Mouse (Mus musculus) neural tube, embryonic 15.5 days (tissue): ENCODE results near the gene Dst. TPM values are rescaled to one million over a fixed set of nuclear protein-coding genes. Genes with fewer than 3 reads are reported as not detected.

Experiments
- ATAC-seq: fragments of 200-750 bp; cut with Nextera tagmentation; 2 replicates; pipeline ENCODE4 v1.8.0; 2017; ENCODE audit warnings: mild to moderate bottlenecking, moderate TSS enrichment, moderate library complexity; ENCODE audit not compliant: low FRiP score
- H3K27ac ChIP-seq: fragments of 300-500 bp; sonication (generic); replicated peaks from 2 replicates; pipeline ENCODE4 v1.5.1; 2015; ENCODE audit warnings: mild to moderate bottlenecking, inconsistent platforms
- H3K27me3 ChIP-seq: fragments of 300-500 bp; sonication (generic); replicated peaks from 2 replicates; pipeline ENCODE4 v1.6.1; 2015; ENCODE audit warnings: inconsistent platforms
- H3K36me3 ChIP-seq: fragments of 300-500 bp; sonication (generic); 2 replicates; pipeline ENCODE4 v1.6.1; 2015; ENCODE audit warnings: inconsistent platforms
- H3K4me1 ChIP-seq: fragments of 300-500 bp; sonication (generic); 2 replicates; pipeline ENCODE4 v1.6.1; 2015; ENCODE audit warnings: inconsistent platforms
- H3K4me2 ChIP-seq: fragments of 300-500 bp; sonication (generic); 2 replicates; pipeline ENCODE4 v1.6.1; 2015; ENCODE audit warnings: inconsistent platforms, mild to moderate bottlenecking, moderate library complexity
- H3K4me3 ChIP-seq: fragments of 300-500 bp; sonication (generic); replicated peaks from 2 replicates; pipeline ENCODE4 v1.5.1; 2015; ENCODE audit warnings: mild to moderate bottlenecking, inconsistent platforms
- H3K9ac ChIP-seq: fragments of 300-500 bp; sonication (generic); replicated peaks from 2 replicates; pipeline ENCODE4 v1.6.1; 2015; ENCODE audit warnings: mild to moderate bottlenecking, inconsistent platforms
- H3K9me3 ChIP-seq: fragments of 300-500 bp; sonication (generic); replicated peaks from 2 replicates; pipeline ENCODE4 v1.6.1; 2016; ENCODE audit warnings: inconsistent platforms
- WGBS: fragments of 180-500 bp; shearing (Covaris S2); methylation state at CpG from one replicate; pipeline ENCODE4 v1.1.7; 2015; ENCODE audit warnings: mixed read lengths; 5-methylcytosine and 5-hydroxymethylcytosine counted together
- polyA plus RNA-seq: library from polyadenylated mRNA; unstranded; fragments of >200 nt; fragmentation: Nextera tagmentation; extraction: Ambion mirVana; gene quantifications from 2 replicates; pipeline ENCODE4 v1.2.1, GENCODE M21; 2015

The Dst gene
- polyA plus RNA-seq, 1 experiment from 2014 or later: 38.0 TPM

GRCm38 (mm10) chr1:34094301-34094700 lies 186.3 kb downstream of the Dst start:
- no peaks in the 10 kb centered on the region for H3K27me3 ChIP-seq
- H3K4me2 ChIP-seq: no peak overlapping the region
- no peak overlapping the region for H3K4me3 ChIP-seq
- no peak overlapping the region for H3K9ac ChIP-seq
- peaks cover 18% of the 10 kb centered on the region for H3K4me1 ChIP-seq
- H3K27ac ChIP-seq: no peak overlapping the region
- no peaks in the 10 kb centered on the region for H3K9me3 ChIP-seq
- H3K36me3 ChIP-seq: peaks cover 5% of the 10 kb centered on the region; the same call in 1 of the 2 replicates
- ATAC-seq: no peak
- WGBS: 40% methylated on average over 5 of the region's 5 CpGs

- no peaks in the 10 kb centered on the region for H3K9me3 ChIP-seq
- 53% methylated on average over 4 of the region's 4 CpGs for WGBS
- no peak overlapping the region for H3K9ac ChIP-seq
- no peaks in the 10 kb centered on the region for H3K27me3 ChIP-seq
- no peaks in the 10 kb centered on the region for H3K36me3 ChIP-seq
- no peak for ATAC-seq
- H3K4me3 ChIP-seq: no peak overlapping the region
- no peak overlapping the region for H3K27ac ChIP-seq
- no peak overlapping the region for H3K4me2 ChIP-seq
- peaks cover 18% of the 10 kb centered on the region for H3K4me1 ChIP-seq
These were observed 187.1 kb downstream of the Dst start for GRCm38 (mm10) chr1:34095173-34095572.

- H3K9ac ChIP-seq: no peak overlapping the region
- H3K4me2 ChIP-seq: no peak overlapping the region
- no peaks in the 10 kb centered on the region for H3K36me3 ChIP-seq
- no peaks in the 10 kb centered on the region for H3K27me3 ChIP-seq
- no peak for ATAC-seq
- no peaks in the 10 kb centered on the region for H3K9me3 ChIP-seq
- H3K4me1 ChIP-seq: peaks cover 20% of the 10 kb centered on the region
- H3K27ac ChIP-seq: no peak overlapping the region
- whole genome bisulfite sequencing: 38% methylated on average over 3 of the region's 3 CpGs
- no peak overlapping the region for H3K4me3 ChIP-seq
These were observed 188.9 kb downstream of the Dst start for GRCm38 (mm10) chr1:34096923-34097322.

DNA sequence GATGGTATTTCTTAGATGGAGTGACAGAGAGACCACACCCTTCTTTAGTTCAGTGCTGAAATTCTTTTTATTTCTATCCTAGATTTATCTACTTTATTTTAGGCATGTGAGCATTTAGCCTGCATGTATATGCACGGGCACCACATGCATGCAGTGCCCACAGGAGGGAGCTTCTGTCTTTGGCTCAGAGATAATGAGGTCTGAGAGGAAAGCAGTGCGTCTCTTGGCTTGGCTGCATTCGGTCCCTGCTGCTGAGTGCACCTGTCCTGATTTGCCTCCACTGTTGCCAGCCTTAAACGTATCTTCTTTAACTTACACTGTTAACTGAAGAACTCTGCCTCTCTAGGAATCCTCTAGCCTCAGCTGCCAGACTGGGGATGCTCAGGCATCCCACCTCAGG lies 189.6 kb downstream of the Dst start:
- no peaks in the 10 kb centered on the region for H3K36me3 ChIP-seq
- H3K4me3 ChIP-seq: no peak overlapping the region
- peaks cover 20% of the 10 kb centered on the region for H3K4me1 ChIP-seq
- no peaks in the 10 kb centered on the region for H3K27me3 ChIP-seq
- H3K27ac ChIP-seq: no peak overlapping the region
- peak; percentile 64; the same call in 1 of the 2 replicates for ATAC-seq
- H3K9me3 ChIP-seq: no peaks in the 10 kb centered on the region
- no peak overlapping the region for H3K4me2 ChIP-seq
- WGBS: 27% methylated on average over 4 of the region's 4 CpGs
- no peak overlapping the region for H3K9ac ChIP-seq

DNA sequence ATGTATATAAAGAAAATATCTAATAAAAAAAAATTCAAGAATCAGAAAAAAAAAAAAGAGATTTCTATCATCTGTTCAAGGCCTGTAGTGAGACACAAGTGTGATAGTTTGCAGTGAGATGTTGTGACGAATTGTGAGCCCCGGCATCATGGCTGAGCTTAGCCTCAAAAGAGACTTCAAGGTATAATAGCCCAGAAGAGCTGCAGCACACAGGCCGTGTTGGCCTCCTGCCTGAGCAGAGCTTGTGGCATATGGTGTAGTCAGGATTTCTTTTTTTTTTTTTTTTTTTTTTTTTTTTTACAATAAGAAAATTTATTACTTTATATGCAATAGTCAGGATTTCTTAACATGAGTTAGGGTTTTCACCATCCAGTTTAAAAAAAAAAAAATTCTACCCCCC lies 191.4 kb downstream of the Dst start:
- WGBS: 18% methylated on average over 3 of the region's 3 CpGs
- Histone ChIP-seq H3K27me3 (no peaks in the 10 kb centered on the region), H3K36me3 (no peaks in the 10 kb centered on the region), H3K9ac (no peak overlapping the region), H3K27ac (no peak overlapping the region), H3K9me3 (no peaks in the 10 kb centered on the region), H3K4me2 (no peak overlapping the region), H3K4me1 (peaks cover 32% of the 10 kb centered on the region), H3K4me3 (no peak overlapping the region)
- ATAC-seq: no peak

DNA sequence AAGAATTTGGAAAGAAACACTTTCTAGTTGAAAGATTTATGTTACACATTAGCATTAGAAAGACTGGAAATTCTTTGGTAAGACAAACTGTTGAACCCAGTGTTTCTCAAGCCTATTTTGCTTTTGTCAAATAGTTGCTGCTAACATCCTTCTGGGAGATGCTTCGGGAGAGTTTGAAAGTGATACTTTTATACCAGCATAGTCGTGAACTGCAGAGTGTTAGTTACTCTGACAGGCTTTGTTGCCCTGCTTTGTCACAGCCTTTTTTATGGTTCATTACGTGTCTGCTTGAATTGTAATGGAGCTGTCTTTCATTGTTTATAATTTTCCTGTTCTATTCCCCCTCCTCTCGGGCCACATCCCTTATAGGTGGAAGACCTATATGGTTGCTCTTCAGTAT lies 192.4 kb downstream of the Dst start:
- no peaks in the 10 kb centered on the region for H3K27me3 ChIP-seq
- H3K27ac ChIP-seq: no peak overlapping the region
- no peak for ATAC-seq

GRCm38 (mm10) chr1:34102604-34103003 lies 194.6 kb downstream of the Dst start:
- Histone ChIP-seq H3K4me2 (no peak overlapping the region), H3K27me3 (no peaks in the 10 kb centered on the region), H3K36me3 (no peaks in the 10 kb centered on the region), H3K9ac (no peak overlapping the region), H3K4me3 (no peak overlapping the region), H3K9me3 (no peaks in the 10 kb centered on the region), H3K27ac (no peak overlapping the region), H3K4me1 (peaks cover 34% of the 10 kb centered on the region)
- no peak for ATAC-seq
- WGBS: 96% methylated on average over 2 of the region's 2 CpGs

More for the DNA sequence above, 192.4 kb downstream of the Dst start:
- Histone ChIP-seq H3K9ac (no peak overlapping the region), H3K9me3 (no peaks in the 10 kb centered on the region), H3K4me3 (no peak overlapping the region), H3K4me1 (peaks cover 36% of the 10 kb centered on the region), H3K4me2 (no peak overlapping the region), H3K36me3 (no peaks in the 10 kb centered on the region)
- WGBS: 11% methylated on average over 4 of the region's 4 CpGs

DNA sequence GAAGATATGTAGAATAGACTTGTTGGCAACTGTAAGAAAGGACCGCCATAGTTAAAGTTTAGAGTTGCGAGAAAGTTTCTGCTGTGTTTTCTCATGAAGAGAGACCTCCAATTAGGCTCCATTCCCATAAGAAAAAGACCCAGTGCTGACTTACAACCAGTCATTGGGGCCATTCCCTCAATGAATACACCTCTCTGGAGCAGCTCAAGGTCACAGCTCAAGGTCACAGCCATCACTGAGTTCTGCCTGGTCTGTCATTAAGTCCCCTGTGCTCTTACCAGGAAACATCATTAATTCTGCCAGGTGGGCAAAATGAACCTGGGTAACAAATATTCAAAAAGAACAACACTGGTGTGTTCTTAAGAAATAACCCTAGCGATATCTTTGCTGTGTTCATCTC lies 195.2 kb downstream of the Dst start:
- H3K4me1 ChIP-seq: peaks cover 31% of the 10 kb centered on the region
- no peaks in the 10 kb centered on the region for H3K27me3 ChIP-seq
- H3K9ac ChIP-seq: no peak overlapping the region
- H3K36me3 ChIP-seq: no peaks in the 10 kb centered on the region
- no peak overlapping the region for H3K4me2 ChIP-seq
- 56% methylated on average over 3 of the region's 3 CpGs for WGBS
- H3K27ac ChIP-seq: no peak overlapping the region; the same call in 1 of the 2 replicates
- no peak for ATAC-seq
- no peaks in the 10 kb centered on the region for H3K9me3 ChIP-seq
- H3K4me3 ChIP-seq: no peak overlapping the region

GRCm38 (mm10) chr1:34103713-34104172 lies 195.7 kb downstream of the Dst start:
- H3K4me1 ChIP-seq: peaks cover 31% of the 10 kb centered on the region
- 0 out of 2 replicates have a peak, but pooled peaks have one; percentile 37 for ATAC-seq
- H3K9me3 ChIP-seq: no peaks in the 10 kb centered on the region
- no peak overlapping the region; the same call in 1 of the 2 replicates for H3K27ac ChIP-seq
- 0 out of 2 replicates have a peak overlapping the region, but pooled peaks have one; percentile 12 for H3K4me2 ChIP-seq
- H3K36me3 ChIP-seq: no peaks in the 10 kb centered on the region
- 2% methylated on average over 3 of the region's 3 CpGs for WGBS
- H3K4me3 ChIP-seq: no peak overlapping the region
- H3K9ac ChIP-seq: no peak overlapping the region
- no peaks in the 10 kb centered on the region for H3K27me3 ChIP-seq

DNA sequence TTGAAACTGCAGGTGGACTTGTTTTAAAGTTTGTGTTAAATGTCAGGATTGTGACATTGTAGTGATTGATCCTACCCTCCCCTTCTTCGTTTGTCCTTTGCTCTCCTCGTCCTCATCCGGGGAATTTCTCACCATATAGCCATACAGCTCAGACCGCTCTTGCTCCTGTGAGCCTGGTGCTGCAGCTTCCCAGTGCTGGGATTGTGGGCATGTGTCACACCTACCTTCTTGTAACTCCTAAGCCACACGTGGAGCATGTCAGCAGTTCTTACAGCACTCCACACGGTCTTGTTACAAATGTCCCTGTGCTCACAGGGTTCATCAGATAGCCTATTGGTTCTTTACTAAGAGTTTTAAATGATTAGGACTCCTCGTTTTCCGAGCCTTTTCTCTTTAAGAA lies 196.8 kb downstream of the Dst start:
- H3K4me1 ChIP-seq: peaks cover 36% of the 10 kb centered on the region
- 14% methylated on average over 8 of the region's 8 CpGs for WGBS
- ATAC-seq: no peak

DNA sequence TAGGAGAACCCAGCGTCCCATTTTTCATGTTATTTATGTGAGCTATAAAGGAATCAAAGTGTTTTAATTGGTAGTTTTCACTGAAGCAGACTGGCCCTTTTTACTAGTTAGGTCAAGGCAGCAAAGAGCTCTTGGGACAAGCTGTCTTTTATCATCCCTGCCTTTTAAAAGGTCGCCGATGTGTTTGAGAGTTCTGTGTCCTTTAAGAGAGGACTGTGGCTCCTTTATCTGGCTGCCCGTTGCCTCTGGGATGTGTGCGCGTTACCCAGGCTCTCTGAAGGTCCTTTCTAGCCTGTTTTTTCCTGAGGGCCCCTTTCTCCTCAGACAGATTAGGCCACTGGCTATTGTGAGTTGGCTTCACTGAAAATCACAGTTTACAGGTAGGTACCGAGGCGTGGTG lies 198.6 kb downstream of the Dst start:
- H3K4me2 ChIP-seq: no peak overlapping the region
- no peak overlapping the region for H3K9ac ChIP-seq
- H3K27me3 ChIP-seq: no peaks in the 10 kb centered on the region
- H3K36me3 ChIP-seq: no peaks in the 10 kb centered on the region
- H3K9me3 ChIP-seq: no peaks in the 10 kb centered on the region
- 8% methylated on average over 8 of the region's 8 CpGs for WGBS
- no peak overlapping the region for H3K27ac ChIP-seq
- no peak for ATAC-seq
- H3K4me1 ChIP-seq: peaks cover 34% of the 10 kb centered on the region
- no peak overlapping the region for H3K4me3 ChIP-seq

More for the DNA sequence above, 196.8 kb downstream of the Dst start:
- no peaks in the 10 kb centered on the region for H3K9me3 ChIP-seq
- no peak overlapping the region for H3K4me3 ChIP-seq
- no peak overlapping the region for H3K9ac ChIP-seq
- no peaks in the 10 kb centered on the region for H3K36me3 ChIP-seq
- H3K4me2 ChIP-seq: no peak overlapping the region
- H3K27ac ChIP-seq: no peak overlapping the region
- H3K27me3 ChIP-seq: no peaks in the 10 kb centered on the region

GRCm38 (mm10) chr1:34107076-34107475 lies 199.1 kb downstream of the Dst start:
- ATAC-seq: no peak
- H3K27me3 ChIP-seq: no peaks in the 10 kb centered on the region
- no peaks in the 10 kb centered on the region for H3K36me3 ChIP-seq
- no peak overlapping the region for H3K27ac ChIP-seq
- H3K9me3 ChIP-seq: no peaks in the 10 kb centered on the region
- no peak overlapping the region for H3K4me2 ChIP-seq
- no peak overlapping the region for H3K4me3 ChIP-seq
- peaks cover 34% of the 10 kb centered on the region for H3K4me1 ChIP-seq
- no peak overlapping the region for H3K9ac ChIP-seq
- WGBS: 23% methylated on average over 8 of the region's 8 CpGs
